Mouse (Mus musculus) limb, embryonic 10.5 days (tissue): ENCODE data around the gene Tpmt. TPM values are rescaled to one million over a fixed set of nuclear protein-coding genes. Genes with fewer than 3 reads are reported as not detected.

ENCODE experiments used
- DNase-seq: peaks from one replicate; pipeline ENCODE4 v3.0.0-alpha.2; 2017; ENCODE audit warnings: low spot score
- H3K27ac ChIP-seq: fragments of 300-500 bp; sonication (generic); 2 replicates; pipeline ENCODE4 v1.5.1; 2016; ENCODE audit warnings: mild to moderate bottlenecking
- H3K27me3 ChIP-seq: fragments of 300-500 bp; sonication (generic); 2 replicates; pipeline ENCODE4 v1.6.1; 2016; ENCODE audit warnings: low read depth, mild to moderate bottlenecking; ENCODE audit not compliant: poor library complexity, severe bottlenecking
- H3K36me3 ChIP-seq: fragments of 300-500 bp; sonication (generic); 2 replicates; pipeline ENCODE4 v1.6.1; 2016; ENCODE audit warnings: mild to moderate bottlenecking, moderate library complexity
- H3K4me1 ChIP-seq: fragments of 300-500 bp; sonication (generic); 2 replicates; pipeline ENCODE4 v1.6.1; 2016
- H3K4me3 ChIP-seq: fragments of 300-500 bp; sonication (generic); 2 replicates; pipeline ENCODE4 v1.5.1; 2016; ENCODE audit warnings: mild to moderate bottlenecking, moderate library complexity
- H3K9me3 ChIP-seq: fragments of 300-500 bp; sonication (generic); replicated peaks from 2 replicates; pipeline ENCODE4 v1.6.1; 2016; ENCODE audit warnings: mild to moderate bottlenecking
- WGBS: fragments of 180-500 bp; shearing (Covaris S2); methylation state at CpG from one replicate; pipeline ENCODE4 v1.1.7; 2016; 5-methylcytosine and 5-hydroxymethylcytosine counted together
- polyA plus RNA-seq: library from polyadenylated mRNA; unstranded; fragments of >200 nt; fragmentation: Nextera tagmentation; extraction: Ambion mirVana; gene quantifications from 2 replicates; pipeline ENCODE4 v1.2.1, GENCODE M21; 2016

Tpmt gene
- polyA plus RNA-seq = 24.9 and 30.9 TPM in 2 replicates

DNA sequence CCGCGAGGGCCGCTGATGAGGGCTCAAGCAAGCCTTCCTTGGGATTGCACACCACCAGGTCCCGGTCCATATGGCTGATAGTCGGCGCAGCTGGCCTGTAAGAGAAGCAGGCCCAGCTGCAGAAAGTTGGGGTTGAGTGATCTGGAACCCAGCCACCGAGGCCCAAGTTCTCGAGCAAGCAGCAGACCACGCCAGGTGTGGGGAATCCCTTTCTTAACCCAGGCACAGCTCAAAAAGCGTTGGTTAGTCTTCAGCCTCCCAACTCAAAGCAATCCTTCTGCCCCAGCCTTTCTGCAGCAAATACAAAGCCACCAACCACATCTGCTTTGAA, at the start of gene Tpmt:
Gene Tpmt (minus strand): TSS at position 121 of the 331 bp plus-strand sequence.
- H3K36me3 ChIP-seq = peaks cover 11% of the 10 kb centered on the region
- peak within 1 kb of the TSS; percentile 87 for H3K27ac ChIP-seq
- no peak for DNase-seq
- 19% methylated on average over 10 of the region's 10 CpGs for WGBS
- H3K4me3 ChIP-seq = peak within 1 kb of the TSS; percentile 88
- peaks cover 11% of the 10 kb centered on the region; the same call in 1 of the 2 replicates for H3K27me3 ChIP-seq
- peaks cover 13% of the 10 kb centered on the region for H3K4me1 ChIP-seq
- H3K9me3 ChIP-seq = no peaks in the 10 kb centered on the region

DNA sequence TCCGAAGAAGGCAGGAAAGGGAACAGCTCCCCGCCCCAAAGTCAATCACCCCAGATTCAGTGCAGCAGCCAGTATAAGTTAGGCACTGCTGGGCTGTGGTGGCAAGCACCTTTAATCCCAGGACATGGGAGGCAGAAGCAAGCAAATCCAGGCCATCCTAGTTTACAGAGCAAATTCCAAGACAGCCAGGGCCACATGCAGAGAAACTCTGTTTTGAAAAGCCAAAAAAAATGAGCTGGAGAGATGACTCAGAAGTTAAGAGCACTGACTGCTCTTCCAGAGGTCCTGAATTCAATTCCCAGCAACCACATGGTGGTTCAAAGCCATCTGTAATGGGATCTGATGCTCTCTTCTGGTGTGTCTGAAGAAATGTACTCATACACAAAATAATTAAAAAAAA, 49.3 kb upstream of the Tpmt start:
- no peak overlapping the region for H3K27ac ChIP-seq
- DNase-seq = no peak
- no peaks in the 10 kb centered on the region for H3K27me3 ChIP-seq
- H3K9me3 ChIP-seq = no peaks in the 10 kb centered on the region
- peaks cover 100% of the 10 kb centered on the region for H3K36me3 ChIP-seq
- no peaks in the 10 kb centered on the region for H3K4me1 ChIP-seq
- no peak overlapping the region for H3K4me3 ChIP-seq
- 95% methylated on average over 2 of the region's 2 CpGs for WGBS

DNA sequence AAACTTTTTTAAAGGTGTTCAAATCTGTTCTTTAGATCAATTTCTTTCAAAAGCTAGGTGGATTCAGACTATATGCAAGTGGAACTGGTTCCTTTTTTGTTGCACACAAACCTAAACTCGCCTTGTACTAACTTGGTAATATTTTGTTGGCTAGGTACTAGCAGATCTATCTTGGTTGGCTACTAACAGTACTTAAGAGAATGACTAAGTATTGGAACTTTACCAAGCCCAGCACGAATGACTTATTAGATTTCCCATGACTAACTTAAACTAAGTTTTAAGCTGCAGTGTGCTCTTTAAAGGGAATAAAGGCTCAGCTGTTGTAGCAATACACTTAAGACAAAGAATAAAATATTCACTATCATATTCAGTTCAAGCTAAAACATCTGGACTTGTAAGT, 44.7 kb upstream of the Tpmt start:
- no peaks in the 10 kb centered on the region for H3K27me3 ChIP-seq
- 89% methylated on average over 2 of the region's 2 CpGs for WGBS
- no peaks in the 10 kb centered on the region for H3K4me1 ChIP-seq
- peaks cover 97% of the 10 kb centered on the region for H3K36me3 ChIP-seq
- no peak overlapping the region for H3K27ac ChIP-seq
- no peaks in the 10 kb centered on the region for H3K9me3 ChIP-seq
- no peak for DNase-seq
- no peak overlapping the region for H3K4me3 ChIP-seq

DNA sequence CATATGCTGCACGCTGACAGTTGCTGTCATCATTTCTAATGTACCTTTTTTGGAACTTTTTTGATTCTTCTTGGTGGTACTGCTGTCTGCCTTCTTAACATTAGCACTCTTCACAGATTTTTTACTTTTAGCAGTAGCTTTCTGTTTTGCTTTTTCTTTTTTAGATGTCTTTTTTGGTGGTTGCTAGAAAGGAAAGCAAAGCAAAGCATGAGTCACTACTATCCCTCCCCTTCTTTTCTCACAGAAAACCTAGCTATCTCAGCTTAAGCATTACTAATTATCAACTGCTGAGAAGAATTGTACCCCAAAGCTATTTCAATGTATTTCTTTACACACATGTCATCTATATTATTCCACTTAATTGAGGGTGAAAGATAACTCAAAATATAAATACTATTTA, 43.9 kb upstream of the Tpmt start:
- peaks cover 97% of the 10 kb centered on the region for H3K36me3 ChIP-seq

DNA sequence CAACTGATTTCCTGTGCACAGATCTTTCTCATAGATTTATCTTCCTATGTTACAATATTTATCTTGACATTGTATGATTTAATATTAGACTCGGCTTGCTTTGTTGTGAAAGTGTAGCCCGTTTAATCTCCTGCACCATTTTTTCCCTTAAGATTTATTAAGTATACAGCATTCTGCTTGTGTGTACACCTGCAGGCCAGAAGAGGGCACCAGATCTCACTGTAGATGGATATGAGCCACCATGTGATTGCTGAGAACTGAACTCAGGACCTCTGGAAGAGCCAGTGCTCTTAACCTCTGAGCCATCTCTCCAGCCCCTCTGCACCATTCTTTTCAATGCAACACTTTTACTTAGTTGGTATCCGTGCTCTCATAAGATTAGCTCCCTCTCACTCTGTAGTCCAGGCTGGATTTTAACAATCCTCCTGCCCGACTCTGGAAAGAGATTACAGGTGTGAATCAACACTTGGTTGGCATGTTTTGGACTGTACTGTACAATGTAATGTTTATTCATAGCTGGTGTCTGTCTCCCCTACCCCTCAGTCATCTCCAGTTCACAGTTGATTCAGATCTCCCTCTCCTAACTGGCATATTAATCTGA, 36.5 kb upstream of the Tpmt start:
- Histone ChIP-seq H3K9me3 (no peaks in the 10 kb centered on the region), H3K36me3 (peaks cover 72% of the 10 kb centered on the region), H3K4me1 (no peaks in the 10 kb centered on the region), H3K27me3 (no peaks in the 10 kb centered on the region), H3K27ac (no peak overlapping the region), H3K4me3 (no peak overlapping the region)
- WGBS = 85% methylated on average over 4 of the region's 4 CpGs
- DNase-seq = no peak

More for the DNA sequence above, 43.9 kb upstream of the Tpmt start:
- no peak for DNase-seq
- H3K9me3 ChIP-seq = no peaks in the 10 kb centered on the region
- H3K4me1 ChIP-seq = no peaks in the 10 kb centered on the region
- H3K4me3 ChIP-seq = no peak overlapping the region
- 98% methylated on average over 1 of the region's 1 CpGs for WGBS
- H3K27ac ChIP-seq = no peak overlapping the region
- H3K27me3 ChIP-seq = no peaks in the 10 kb centered on the region

DNA sequence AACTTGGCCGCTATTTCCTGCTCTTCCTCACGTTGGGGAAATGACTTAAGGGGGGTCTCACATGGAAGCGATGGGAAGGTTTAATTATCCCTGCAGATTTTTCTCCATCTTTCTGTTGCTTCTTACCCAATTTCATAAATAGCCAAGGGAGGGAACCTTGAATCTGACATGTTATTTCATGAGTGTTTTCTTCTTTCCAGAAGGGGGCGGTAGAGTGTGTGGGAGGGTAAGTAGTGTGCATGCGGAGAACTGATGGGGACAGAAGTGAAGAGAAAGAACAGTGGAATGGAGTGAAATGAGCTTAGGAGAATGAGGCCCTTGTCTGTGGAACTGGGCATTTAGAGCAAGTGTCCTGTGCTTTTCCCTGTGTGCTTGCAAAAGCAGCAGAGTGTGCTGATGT, 34.3 kb upstream of the Tpmt start:
- no peak overlapping the region for H3K4me3 ChIP-seq
- H3K9me3 ChIP-seq = no peaks in the 10 kb centered on the region
- no peaks in the 10 kb centered on the region for H3K27me3 ChIP-seq
- H3K4me1 ChIP-seq = no peaks in the 10 kb centered on the region
- H3K36me3 ChIP-seq = peaks cover 60% of the 10 kb centered on the region
- 77% methylated on average over 5 of the region's 5 CpGs for WGBS
- no peak for DNase-seq
- no peak overlapping the region for H3K27ac ChIP-seq

DNA sequence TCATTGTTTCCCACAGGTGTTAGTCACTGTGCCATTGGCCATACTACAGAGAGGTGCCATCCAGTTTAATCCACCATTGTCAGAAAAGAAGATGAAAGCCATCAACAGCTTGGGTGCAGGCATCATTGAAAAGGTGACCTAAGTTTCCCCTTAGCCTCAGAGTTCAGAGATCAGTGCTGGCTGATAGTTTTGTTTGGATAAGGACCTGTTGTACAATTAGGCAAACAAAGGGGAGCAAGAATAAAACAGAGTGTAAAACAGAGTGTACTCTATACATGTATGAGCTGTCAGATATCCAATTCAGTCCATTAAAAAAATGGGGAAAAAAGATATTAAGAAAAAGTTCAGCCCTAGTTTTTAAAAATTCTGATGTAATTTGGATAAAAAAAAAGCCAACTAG, 32.8 kb upstream of the Tpmt start:
- no peaks in the 10 kb centered on the region for H3K4me1 ChIP-seq
- no peak overlapping the region for H3K4me3 ChIP-seq
- H3K27ac ChIP-seq = no peak overlapping the region
- H3K36me3 ChIP-seq = peaks cover 48% of the 10 kb centered on the region
- H3K27me3 ChIP-seq = no peaks in the 10 kb centered on the region
- H3K9me3 ChIP-seq = no peaks in the 10 kb centered on the region
- no peak for DNase-seq

DNA sequence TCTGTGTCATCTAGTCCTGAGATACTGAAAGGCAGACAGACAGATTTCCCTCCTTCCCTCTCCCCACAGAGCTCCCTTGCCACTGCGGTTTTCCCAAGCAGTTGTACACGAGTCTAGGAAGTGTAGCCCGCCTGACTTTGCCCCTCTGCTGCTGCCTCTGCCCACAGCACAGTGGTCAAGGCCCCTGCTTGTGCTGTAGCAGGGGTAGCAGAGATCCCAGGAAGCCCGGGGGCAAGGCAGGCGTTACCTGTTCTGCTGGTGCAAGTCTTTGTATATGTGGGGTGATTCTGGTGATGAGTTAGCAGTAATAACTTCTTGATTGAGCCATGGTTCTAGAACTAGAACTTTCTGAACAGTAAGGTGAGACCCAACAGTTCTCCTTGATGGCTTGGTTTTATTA, 31.6 kb upstream of the Tpmt start:
- no peak for DNase-seq
- no peaks in the 10 kb centered on the region for H3K4me1 ChIP-seq
- no peak overlapping the region for H3K4me3 ChIP-seq
- no peaks in the 10 kb centered on the region for H3K27me3 ChIP-seq
- no peak overlapping the region for H3K27ac ChIP-seq
- 81% methylated on average over 5 of the region's 5 CpGs for WGBS
- peaks cover 42% of the 10 kb centered on the region for H3K36me3 ChIP-seq
- no peaks in the 10 kb centered on the region for H3K9me3 ChIP-seq

DNA sequence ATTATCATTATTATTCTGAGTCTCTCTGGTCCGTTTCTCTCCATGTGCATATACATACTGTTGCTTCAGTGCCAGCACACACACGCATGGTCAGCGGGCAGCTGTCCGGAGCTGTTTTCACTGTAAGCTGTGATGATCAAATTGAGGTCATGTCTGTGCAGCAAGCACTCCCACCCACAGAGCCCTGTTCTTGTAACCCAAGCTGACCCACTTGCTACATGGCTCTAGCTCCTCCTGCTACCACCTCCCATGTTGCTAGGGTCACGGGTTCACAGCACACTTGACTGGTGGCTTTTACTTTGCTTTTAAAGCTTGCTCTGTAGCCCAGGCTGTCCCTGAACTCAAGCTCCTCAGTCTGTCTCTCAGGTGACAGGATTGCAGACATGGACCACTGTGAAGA, 27.9 kb upstream of the Tpmt start:
- Histone ChIP-seq H3K4me1 (peaks cover 4% of the 10 kb centered on the region; the same call in 1 of the 2 replicates), H3K27me3 (no peaks in the 10 kb centered on the region), H3K27ac (no peak overlapping the region), H3K36me3 (peaks cover 17% of the 10 kb centered on the region), H3K9me3 (no peaks in the 10 kb centered on the region), H3K4me3 (no peak overlapping the region)
- WGBS = 90% methylated on average over 5 of the region's 5 CpGs
- DNase-seq = no peak

DNA sequence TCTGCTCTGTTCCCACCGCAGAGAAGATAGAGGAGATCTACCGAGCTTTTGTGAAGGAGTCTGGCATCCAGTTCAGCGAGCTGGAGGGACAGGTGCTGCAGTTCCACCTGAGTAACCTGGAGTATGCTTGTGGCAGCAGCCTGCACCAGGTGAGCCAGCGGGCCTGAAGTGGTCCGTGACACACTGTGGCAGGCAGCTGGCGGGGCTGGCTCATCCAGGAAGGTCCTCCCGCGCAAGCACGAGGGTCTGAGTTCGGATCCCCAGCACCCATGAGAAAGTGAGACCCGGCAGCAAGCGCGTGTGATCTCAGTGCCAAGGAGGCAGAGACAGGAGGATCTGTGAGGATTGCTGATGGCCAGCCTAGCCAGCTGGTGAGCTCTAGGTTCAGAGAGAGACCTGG, 27.3 kb upstream of the Tpmt start:
- H3K4me1 ChIP-seq = peaks cover 4% of the 10 kb centered on the region; the same call in 1 of the 2 replicates
- 96% methylated on average over 13 of the region's 13 CpGs for WGBS
- no peaks in the 10 kb centered on the region for H3K27me3 ChIP-seq
- no peaks in the 10 kb centered on the region for H3K9me3 ChIP-seq
- H3K27ac ChIP-seq = no peak overlapping the region
- H3K4me3 ChIP-seq = no peak overlapping the region
- no peak for DNase-seq
- H3K36me3 ChIP-seq = peaks cover 24% of the 10 kb centered on the region

DNA sequence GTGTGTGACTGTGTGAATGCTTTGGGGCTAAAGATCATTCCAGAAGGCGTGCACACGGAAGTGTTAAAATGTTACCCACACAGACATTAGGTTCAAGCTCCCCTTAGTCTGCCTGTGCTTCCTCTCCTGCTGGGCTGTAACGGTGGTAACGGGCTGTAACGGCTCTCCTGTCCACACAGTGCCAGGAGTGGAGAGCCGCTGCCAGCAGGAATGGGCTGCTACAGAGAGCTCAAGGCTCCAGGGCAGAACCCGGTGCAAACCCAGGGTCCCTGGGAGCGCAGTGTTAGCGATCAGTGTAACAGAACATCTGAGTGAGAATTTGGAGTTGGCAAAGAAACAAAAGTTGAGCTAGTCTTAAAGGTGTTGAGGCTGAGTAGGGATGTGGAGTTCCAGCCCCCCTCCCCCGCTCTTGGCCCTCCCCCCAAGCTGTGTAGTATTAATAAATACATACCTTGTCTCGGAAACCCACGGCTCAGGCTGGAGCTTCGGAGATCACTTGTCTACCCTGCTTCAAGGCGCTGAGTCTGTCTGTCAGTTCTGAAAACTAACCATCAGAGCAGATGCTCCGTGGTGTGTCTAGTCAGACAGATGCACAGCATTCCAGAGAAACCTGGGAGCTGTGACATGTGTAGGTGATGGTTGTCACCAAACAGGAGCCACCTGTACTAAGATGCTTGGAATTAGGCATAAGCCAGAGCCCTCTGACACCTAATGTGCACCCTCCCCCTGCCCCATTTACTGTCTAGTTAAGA, 26.0 kb upstream of the Tpmt start:
- no peak overlapping the region for H3K4me3 ChIP-seq
- peaks cover 4% of the 10 kb centered on the region; the same call in 1 of the 2 replicates for H3K4me1 ChIP-seq
- no peaks in the 10 kb centered on the region for H3K9me3 ChIP-seq
- peaks cover 29% of the 10 kb centered on the region for H3K36me3 ChIP-seq
- H3K27me3 ChIP-seq = no peaks in the 10 kb centered on the region
- 87% methylated on average over 15 of the region's 15 CpGs for WGBS
- no peak overlapping the region for H3K27ac ChIP-seq
- DNase-seq = no peak

DNA sequence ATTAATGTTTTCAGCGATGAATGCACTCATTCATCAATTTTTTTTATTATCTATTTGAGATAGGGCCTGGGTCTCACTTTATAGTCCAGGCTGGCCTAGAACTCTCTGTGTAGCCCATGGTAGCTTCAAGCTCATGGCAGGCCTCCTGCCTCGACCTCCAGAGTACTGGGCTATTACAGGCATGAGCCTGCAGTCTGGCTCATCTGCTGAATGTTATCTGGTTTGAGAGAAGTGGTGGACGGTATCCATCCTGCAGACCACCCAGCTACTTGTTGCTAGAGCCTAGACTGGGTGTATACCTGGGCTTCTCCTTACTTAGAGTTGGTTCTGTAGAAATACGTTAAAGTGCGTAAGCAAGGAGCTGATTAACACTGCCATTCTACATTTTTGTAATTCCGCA, 22.5 kb upstream of the Tpmt start:
- no peaks in the 10 kb centered on the region for H3K9me3 ChIP-seq
- no peak overlapping the region for H3K27ac ChIP-seq
- DNase-seq = no peak
- peaks cover 37% of the 10 kb centered on the region for H3K36me3 ChIP-seq
- H3K27me3 ChIP-seq = no peaks in the 10 kb centered on the region
- 91% methylated on average over 6 of the region's 6 CpGs for WGBS
- no peak overlapping the region for H3K4me3 ChIP-seq
- H3K4me1 ChIP-seq = peaks cover 4% of the 10 kb centered on the region; the same call in 1 of the 2 replicates

DNA sequence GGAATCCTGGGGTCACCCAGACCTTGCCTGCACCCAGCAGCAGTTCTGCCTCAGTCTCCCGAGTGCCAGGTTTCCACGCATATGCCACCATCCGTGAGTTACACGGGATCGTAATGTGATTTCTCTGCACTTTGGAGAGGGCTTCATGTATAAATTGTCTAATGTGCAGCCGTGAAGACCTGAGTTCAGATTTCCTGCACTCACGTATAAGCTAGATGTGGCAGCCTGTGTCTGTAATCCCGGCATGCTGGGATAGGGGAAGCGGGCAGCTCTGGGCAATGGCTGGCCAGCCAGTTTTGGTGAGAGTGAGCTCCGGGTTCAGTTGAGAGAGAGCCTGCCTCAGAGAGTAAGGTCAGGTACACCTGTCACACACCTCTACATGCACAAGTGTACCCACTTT, 22.0 kb upstream of the Tpmt start:
- Histone ChIP-seq H3K9me3 (no peaks in the 10 kb centered on the region), H3K36me3 (peaks cover 34% of the 10 kb centered on the region), H3K27me3 (no peaks in the 10 kb centered on the region), H3K4me1 (peaks cover 4% of the 10 kb centered on the region; the same call in 1 of the 2 replicates), H3K27ac (no peak overlapping the region), H3K4me3 (no peak overlapping the region)
- no peak for DNase-seq
- WGBS = 90% methylated on average over 10 of the region's 10 CpGs
